Mouse (Mus musculus) layer of hippocampus, adult 11-12 months (tissue): ENCODE data around the gene Magi1.
A peak's percentile ranks its signal among the peaks of the same experiment; 100 is the strongest.

ENCODE experiments used
- DNase-seq: peaks from one replicate; pipeline ENCODE4 v3.0.0; 2022; ENCODE audit warnings: low spot score

The Magi1 gene

DNA sequence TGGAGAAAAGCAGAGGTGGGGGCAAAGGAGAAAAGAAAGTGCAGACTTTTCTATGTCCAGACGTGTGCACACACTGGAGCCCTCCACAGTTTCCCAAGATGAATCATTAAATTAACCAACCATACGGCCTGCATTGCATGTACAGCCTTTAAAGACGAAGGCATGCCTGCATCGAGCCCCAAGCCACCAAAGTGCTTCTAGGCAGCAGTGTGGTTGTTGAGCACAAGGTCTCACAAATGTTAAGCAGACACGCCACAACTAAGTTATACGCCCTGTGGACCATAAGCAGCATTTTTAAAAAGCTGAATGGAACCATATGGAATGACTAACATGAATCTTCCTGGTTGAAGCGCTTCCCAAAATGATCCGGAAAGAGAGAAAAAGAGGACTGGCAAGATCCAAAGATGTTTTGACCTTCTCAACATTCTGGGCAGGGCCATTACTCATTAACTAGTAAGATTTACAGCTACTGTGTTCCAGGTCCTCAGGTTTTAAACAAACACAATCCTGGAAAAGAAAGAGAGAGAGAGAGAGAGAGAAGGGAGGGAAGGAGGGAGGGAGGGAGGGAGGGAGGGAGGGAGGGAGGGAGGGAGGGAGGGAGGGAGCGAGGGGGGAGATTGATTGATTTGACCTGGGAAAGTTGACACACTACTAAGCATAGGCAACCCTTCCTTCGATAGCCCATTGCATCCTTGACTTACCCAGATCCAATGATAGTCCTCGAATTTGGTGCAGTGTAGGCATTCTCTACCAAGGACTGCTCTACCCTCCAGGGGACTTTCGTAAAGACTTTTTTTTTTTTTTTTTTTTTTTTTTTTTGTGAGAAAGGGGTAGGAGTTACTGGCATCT, 26.5 kb downstream of the Magi1 start:
- DNase-seq: no peak

DNA sequence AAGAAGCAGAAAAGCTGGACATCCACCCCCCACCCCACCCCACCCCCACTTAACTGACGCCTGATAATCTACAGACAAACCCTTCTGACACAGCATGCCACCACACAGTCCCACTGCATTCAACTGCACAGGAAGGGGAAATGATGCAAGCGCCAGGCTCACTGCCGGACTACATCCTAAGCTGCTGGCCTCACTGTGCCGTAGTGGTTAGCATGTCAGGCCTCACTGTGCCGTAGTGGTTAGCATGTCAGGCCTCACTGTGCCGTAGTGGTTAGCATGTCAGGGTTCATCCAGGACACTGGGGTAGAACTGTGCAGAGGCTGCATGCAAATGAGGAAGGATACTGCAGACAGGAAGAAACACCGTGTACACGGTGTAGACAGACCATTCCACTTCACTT, 29.8 kb downstream of the Magi1 start:
- no peak for DNase-seq

DNA sequence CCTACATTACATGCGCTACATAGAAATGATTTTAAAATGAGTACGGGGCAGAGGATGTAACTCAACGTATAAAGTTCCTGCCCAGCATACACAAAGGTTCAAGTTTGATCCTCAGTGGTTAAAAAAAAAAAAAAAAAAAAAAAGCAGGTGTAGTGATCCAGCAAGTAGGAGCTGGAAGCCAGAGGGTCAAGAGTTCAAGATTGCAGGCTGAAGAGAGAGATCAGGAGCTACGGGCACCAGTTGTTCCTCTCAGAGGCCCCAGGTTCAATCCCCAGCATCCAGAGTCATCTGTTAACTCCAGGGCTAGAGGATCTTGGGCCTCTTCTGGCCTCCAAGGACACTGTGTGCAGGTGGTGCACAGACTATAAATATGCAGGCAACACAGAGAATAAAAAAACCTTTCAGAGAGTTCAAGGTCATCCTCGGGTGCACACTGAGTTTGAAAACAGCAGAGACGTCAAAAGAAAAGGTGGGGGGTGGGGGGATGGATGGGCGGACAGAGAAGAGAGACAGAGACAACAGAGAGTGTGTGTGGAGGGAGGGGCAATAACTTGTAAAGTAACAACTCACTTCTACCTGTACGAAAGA, 32.3 kb downstream of the Magi1 start:
- DNase-seq: no peak

DNA sequence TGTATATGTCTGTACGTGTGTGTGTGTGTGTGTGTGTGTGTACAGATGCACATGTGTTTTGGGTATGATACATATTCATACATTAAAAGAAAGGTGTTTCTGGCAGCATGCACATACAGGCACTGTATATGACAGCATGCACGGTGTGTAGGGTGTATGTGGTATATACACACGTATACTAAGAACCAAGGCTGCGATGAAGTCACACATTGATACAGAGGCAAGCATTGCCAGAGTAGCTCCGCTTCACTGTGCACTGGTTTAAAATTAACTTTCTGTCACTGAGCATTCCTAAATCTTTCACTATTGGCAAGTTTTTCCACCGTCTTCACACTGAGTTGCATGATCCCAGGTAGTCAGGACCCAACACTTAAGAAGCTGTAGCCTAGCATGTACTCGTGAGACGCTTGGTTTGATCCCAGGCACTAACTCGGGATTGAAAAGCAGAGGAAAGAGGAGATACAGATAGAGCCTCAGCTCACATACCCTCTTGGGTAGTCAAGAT, 34.4 kb downstream of the Magi1 start:
- no peak for DNase-seq

DNA sequence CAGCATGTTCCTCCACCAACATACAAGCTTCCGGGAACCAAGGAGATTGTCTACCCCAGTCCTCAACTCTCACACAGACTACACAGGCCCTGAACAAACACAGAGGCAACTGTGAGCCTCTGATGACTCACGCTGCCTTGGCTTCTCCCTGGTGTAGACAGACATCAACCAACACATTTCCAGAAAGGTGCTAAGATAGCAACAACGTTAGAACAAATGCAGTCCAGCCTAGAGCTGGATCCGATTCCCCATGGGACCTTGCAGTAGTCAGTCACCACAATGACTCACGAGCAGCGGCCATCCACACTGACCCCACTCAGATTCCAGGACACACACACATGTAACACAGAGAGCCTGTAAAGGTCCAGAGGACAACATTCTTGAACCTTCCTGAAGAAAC, 42.5 kb downstream of the Magi1 start:
- no peak for DNase-seq

DNA sequence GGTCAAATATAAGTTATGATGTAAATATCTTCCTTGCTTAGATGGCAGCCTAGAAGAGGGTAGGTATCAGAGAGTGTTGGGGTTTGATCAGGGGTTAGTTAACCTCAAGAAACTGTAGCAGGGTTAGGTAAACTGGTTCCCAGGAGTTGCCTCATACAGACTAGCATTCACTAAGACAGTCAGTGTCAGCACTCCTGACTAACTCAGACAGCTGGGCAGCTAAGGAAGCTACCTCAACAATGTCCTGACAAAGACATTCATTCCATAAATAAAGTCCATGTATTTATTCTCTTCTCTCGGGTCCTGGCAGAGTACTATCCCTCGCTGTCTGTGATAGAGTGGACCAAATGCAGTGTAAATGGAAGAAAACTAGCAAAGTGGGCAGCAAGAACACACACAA, 45.1 kb downstream of the Magi1 start:
- no peak for DNase-seq

DNA sequence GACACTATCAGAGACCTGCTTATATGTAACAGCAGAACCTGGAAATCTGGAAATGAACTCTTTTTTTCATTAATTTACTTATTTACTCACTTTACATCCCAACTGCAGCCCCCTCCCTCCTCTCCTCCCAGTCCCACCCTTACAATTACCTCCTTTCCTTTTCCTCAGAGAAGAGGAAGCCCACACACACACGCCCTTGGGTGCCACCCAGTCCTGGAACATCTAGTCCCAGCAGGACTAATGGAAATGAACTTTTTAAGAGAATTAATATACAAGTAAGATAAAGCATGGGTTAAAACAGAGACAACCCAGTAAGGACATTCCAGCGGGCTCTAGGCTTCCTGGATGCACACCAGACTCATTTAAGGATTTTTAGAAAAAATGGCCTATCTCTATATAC, 46.8 kb downstream of the Magi1 start:
- no peak for DNase-seq

DNA sequence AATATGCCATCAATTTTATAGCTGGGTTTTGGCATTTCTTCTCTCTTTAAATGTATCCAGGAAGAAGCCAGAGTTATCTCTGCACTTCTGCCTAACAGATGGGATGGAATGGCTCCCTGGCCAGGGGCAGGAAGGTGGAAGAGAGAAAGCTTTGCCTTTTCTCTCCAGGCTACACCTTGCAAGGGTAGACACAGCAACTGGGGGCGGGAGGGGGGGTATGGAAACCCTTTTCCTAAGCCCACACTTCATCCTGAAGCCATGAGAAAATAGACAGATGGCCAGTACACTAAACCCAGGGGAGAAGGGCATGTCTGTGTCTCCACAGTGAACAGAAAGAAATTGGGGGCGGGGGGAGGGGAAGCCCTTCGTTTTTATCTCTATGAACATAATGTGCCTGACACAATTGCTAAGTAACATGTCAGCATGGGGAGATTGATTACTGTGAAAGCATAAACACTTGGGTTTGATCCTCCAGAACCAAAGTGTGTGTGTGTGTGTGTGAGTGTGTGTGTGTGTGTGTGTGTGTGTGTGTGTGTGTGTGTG, 51.4 kb downstream of the Magi1 start:
- DNase-seq: no peak

DNA sequence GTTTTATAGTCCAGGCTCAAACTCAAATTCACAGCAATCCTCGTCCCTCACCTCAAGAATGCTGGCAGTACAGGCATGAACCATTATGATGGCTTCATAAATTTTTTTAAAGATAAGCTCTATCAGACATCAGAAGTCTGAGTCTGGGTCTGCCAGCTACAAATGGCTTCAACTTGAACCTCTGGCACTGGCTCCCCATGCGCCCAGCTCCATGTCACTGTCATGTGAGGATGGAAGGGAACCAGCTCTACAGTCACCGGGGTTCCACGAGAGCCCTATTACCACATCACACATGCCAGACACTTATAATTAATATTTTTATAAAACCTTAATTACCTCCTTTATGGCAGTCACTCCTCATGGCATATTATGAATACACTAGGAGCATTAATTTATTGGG, 51.9 kb downstream of the Magi1 start:
- DNase-seq: no peak

DNA sequence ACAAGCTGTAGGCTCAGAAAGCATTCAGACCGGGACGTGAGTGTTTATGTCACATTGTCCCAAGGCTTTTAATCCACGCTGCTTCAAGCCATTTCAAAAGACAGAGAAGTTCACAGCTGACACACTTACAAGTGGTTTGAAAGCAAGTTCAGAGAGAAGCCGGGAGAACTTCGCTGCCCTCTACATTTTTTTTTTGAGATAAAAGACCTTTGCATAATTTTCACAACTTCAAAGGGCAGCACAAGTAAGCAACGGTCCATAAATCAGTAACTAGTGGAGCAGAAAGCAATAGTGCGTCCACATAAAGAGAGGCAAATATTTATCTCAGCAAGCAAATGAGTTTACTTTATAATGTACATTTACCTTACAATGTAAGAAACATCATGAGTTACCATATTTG, 52.4 kb downstream of the Magi1 start:
- no peak for DNase-seq

DNA sequence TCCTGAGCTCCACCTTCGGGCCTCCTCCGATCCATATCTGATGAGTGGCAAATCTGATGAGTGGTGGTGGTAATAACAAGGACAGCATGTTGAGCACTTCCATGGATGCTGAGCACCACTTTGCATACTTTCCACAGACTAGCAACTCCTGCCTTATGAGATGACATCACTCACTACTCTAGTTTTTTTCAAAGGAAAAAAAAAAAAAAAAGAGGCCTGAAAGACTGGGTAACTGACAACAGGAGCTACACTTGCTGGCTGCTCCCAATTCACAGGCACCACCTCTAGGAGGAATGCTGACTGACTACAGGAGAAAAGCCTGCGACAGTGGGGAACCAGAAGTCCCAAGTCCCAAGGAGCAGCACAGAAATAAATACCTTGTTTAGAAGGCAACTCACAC, 52.8 kb downstream of the Magi1 start:
- no peak for DNase-seq

DNA sequence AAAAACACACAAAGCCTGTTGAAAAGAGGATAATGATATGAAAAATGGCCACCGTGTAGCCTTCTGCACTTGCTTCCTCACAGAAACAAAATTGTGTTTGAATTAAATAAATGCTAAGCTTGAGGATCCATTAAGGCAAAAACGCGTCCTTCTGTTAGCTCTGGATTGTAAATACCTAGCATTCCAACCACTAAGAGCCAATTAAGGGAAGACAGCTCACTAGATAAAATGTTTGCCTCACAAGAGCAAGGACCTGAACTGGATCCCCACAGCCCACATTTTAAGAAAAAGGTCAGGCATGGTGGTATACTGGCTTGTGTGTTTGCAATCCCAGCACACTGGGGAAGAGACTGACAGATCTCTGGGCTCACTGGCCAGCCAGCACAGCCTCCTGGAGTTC, 53.6 kb downstream of the Magi1 start:
- DNase-seq: no peak

DNA sequence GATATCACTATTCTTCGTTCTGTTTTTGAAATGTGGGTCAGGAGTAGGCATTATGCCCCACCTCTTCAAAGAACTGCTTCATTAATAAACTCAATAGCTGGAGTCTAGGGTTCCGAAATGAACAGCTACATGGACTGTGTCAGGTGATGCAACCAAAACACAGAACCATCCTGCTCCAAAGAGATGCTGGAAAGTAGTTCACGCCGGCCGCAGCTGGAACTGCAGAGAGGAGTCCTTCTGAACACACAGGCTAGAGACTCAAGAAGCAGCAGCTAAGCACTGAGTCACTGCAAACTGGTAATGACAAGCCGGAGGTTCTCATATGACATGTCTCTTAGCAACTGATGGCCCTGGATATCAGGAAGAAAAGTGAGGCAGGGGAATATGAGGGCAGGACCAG, 57.5 kb downstream of the Magi1 start:
- DNase-seq: peak; percentile 7

DNA sequence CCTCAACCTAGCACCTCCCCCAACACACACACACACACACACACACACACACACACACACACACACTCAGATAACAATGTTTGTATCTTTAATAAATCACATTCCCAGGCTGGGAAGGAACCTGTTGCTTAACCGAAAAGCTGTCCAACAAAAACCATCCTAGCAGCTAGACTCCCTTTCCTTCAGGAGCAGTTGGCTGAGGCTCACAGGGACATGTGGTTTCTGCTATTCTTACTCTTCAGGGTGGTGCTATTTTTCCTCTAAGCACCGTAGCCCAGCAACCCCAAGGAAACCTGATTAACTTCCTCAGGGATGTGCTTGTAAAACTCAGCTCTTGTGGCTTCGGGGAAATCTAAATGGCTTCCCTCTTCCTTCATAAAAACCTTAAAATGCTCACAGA, 57.9 kb downstream of the Magi1 start:
- DNase-seq: peak; percentile 25

DNA sequence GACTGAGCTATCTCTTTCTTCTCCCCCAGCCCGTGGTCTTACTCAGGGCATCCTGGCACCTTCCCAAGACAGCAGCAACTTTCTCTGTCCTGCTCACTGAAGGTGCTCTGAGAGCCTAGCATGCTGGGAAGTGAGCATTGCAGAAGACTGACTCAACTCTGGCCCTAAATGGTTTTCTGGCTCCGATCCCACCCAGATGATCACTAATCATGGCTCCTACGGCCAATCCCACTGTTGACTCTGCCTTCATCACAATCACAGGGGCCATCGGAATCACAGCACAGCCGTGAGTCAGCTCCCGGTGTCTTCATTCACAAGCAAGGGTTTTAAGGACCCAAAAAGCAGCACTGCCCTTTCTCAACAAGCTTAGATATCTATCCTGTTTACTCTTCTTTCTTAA, 58.6 kb downstream of the Magi1 start:
- DNase-seq: no peak

DNA sequence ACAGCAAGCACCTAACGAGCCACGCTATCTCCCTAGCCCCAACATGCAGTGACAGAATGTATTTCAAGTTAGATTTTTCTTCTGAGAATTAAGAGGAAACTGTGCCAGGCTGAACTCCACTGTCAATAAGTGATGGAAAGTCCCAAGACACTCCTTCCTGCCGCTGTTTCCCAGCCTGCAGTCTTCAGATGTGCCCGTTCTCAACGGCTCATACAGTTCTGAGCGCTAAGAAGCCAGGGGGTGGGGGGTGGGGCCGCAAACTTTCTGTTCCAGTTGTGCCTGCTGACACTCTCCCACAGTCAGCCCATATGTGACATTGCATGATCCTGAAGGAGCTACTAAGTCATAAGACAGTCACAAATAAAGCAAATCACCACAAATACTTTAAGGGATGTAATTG, 61.5 kb downstream of the Magi1 start:
- DNase-seq: no peak

DNA sequence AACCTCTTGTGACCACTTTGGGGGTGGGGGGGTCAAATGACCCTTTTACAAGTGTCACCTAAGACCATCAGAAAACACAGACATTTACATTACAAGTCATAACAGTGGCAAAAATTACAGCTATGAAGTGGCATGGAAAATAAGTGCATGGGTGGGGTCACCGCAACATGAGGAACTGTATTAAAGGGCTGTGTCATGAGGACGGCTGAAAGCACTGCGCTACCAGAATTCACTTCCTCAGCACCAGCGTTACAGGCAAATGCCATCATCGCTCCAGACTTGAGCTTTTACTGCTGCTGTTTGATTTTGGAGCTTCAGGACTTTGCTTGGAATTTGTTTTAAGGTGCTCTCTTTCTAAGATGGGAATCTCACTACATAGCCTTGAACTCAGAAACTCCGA, 62.0 kb downstream of the Magi1 start:
- no peak for DNase-seq

DNA sequence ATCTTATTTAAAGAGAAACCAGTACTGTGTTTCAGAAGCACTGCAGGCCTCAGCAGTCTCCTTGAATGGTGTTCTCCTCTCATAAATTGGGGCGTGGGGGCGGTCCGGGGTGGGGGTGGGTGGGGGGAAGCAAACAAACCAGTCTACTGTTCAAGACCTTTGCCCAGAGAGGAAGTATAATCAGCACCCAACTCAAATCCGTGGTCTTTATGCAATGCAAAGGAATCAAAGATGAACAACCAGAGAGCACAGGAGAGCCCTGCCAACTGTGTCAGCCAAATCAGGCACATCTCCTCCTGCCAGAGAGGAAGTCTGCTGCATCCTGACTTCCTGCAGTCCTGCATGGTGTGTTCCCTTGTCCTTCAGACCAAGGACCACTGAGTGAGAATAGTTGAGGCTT, 65.6 kb downstream of the Magi1 start:
- no peak for DNase-seq

DNA sequence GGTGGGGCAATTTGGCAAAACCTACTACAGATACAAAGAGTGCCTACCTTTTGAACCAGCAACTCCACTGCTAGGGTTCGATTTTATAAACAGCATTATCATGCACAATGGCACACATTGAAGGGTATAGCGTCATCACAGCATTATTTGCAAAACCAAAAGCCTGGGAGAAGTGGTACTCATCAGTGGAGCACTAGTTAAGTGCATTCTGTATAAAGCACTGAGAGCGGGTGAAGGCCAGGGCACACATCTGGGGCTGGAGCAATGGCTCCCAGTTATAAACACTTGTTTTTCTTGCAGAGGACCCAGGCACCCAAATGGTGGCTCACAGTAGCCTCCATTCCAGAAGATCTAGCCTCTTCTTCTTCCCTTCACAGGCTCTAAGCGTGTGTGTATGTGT, 67.9 kb downstream of the Magi1 start:
- DNase-seq: no peak

DNA sequence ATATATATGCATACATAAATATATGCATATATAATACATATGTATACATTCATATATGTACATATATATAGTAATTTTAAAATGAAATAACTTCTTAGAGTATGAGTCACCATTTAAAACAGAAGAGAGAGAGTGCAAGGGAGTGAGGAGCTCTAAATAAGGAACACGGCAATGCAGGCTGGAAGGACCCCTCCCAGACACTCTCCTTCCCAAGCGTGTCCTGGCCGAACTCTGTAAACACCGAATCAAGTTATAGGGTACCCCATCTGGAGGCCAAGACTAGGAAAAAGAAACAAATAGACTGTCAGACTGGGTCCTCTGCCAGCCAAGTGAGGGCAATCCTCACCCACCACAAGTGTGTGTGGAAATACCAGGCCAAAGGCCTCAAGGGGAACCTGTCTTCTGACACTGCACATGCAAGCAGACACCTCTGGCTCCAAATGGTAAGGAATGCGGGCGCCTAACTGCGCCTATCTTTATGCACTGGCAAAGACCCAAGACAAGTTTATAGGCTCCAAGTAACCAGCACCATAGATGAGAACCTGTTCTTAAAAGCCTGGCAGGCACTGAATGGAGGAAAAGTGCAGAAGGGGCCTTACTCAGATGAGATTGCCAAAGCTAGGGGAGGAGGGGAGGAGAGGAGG, 68.7 kb downstream of the Magi1 start:
- no peak for DNase-seq

DNA sequence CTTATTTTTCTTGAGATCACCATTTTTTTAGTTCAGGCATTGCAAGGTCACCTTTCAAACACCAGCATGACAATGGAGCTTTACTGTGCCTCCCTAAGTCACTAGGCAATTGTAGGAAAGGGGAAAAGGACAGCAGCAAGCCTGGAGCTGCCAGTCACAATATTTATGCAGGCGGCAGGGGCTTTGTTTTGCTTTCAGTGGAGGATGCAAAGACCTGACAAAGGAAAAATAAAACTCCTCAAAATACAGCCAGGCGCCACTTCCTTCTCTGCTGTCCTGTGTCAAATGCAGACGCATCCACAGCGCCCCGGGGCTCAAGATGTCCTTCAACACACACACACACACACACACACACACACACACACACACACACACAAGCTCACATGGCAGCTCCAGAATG, 77.8 kb downstream of the Magi1 start:
- no peak for DNase-seq

DNA sequence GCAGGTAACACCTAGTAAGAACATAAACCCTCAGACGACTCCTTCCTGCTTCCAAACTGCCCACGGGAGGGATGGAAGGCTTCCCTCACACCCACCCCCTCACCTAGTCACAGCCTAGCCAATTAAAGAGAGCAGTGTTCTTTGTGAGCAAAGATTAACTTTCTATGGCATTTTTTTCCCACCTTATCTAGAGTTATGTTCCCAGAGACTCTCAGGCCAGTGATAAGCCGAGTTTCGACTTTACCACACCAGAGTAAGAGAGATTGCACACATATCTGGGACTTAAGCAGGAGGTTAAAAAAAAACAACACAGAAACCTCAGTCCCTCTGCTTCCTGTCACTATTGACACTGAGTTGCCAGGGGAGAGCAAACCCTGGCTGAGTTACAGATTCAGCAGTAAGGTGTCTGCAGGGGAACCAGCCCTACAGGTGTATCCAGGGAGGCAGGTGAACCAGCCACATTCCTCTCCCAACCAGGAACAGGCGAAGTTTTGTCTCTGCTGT, 80.0 kb downstream of the Magi1 start:
- DNase-seq: no peak

DNA sequence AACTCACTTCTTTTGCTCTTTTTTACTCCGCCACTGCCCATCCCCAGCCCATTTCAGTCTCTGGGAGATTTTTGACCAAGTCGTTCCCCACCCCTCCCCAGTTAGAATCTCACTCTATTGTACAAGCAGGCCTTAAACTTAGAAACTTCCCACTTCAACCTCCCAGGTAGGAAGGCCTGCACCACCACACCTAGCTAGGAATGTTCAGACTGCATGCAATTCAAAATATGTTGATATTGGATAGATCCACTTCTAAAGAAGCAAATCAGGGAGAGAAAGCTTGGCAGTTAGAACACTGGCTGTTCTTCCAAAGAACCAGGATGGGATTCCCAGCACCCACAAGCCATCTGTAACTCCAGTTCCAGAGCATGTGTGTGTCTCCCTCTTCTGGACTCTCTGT, 81.8 kb downstream of the Magi1 start:
- DNase-seq: no peak
